Mouse (Mus musculus): ENCODE measurements at regions not wholly inside any gene's neighbourhood (a gene's known extent, or its start where the extent isn't known, plus 50 kb on each side); places are given as distances from the start of the nearest gene placed in this dataset.

GRCm38 (mm10) chr16:30190351-30190750 lies 76.9 kb downstream of the Cpn2 start:
- TF ChIP-seq CTCF (IDR thresholded peaks at IDR 0.05; ENCODE audit: borderline replicate concordance, insufficient read depth, low read depth, low read length) (no peak), POLR2A (IDR thresholded peaks at IDR 0.05; ENCODE audit: borderline replicate concordance, insufficient read depth, low read length) (no peak)
